Mouse (Mus musculus) mesoderm, embryonic 11.5 days (tissue): ENCODE results near the gene Trpm6.

Experiments used
- DNase-seq: peaks from one replicate; pipeline ENCODE4 v3.0.0-alpha.2; 2012; ENCODE audit warnings: low read depth, low spot score

The Trpm6 gene

GRCm38 (mm10) chr19:18771048-18771447 is 21.3 kb downstream of the Trpm6 start:
- no peak for DNase-seq

- DNase-seq, result no peak
Measured at GRCm38 (mm10) chr19:18771561-18771960, 21.8 kb downstream of the Trpm6 start.

GRCm38 (mm10) chr19:18772888-18773488 is 23.2 kb downstream of the Trpm6 start:
- no peak for DNase-seq

- no peak for DNase-seq
Measured at GRCm38 (mm10) chr19:18774085-18774484, 24.3 kb downstream of the Trpm6 start.

- DNase-seq, result no peak
Measured at GRCm38 (mm10) chr19:18799646-18800045, 49.9 kb downstream of the Trpm6 start.

- no peak for DNase-seq
Measured at GRCm38 (mm10) chr19:18811264-18811663, 61.5 kb downstream of the Trpm6 start.

GRCm38 (mm10) chr19:18815170-18815569 is 65.4 kb downstream of the Trpm6 start:
- DNase-seq, result no peak

GRCm38 (mm10) chr19:18817425-18817824 is 67.6 kb downstream of the Trpm6 start:
- DNase-seq, result no peak

- DNase-seq, result no peak
Measured at GRCm38 (mm10) chr19:18828601-18829000, 78.8 kb downstream of the Trpm6 start.

GRCm38 (mm10) chr19:18831196-18831595 is 81.4 kb downstream of the Trpm6 start:
- DNase-seq, result no peak

GRCm38 (mm10) chr19:18834971-18835370 is 85.2 kb downstream of the Trpm6 start:
- DNase-seq, result peak; percentile 76

GRCm38 (mm10) chr19:18841789-18842562 is 92.2 kb downstream of the Trpm6 start:
- DNase-seq, result no peak

- no peak for DNase-seq
Measured at GRCm38 (mm10) chr19:18842626-18843025, 92.8 kb downstream of the Trpm6 start.

- DNase-seq, result no peak
Measured at GRCm38 (mm10) chr19:18846336-18846735, 96.6 kb downstream of the Trpm6 start.

- no peak for DNase-seq
Measured at GRCm38 (mm10) chr19:18868311-18868710, 118.5 kb downstream of the Trpm6 start.

GRCm38 (mm10) chr19:18872792-18873569 is 123.2 kb downstream of the Trpm6 start:
- DNase-seq, result peak; percentile 11

- DNase-seq, result no peak
Measured at GRCm38 (mm10) chr19:18873709-18874644, 124.2 kb downstream of the Trpm6 start.

GRCm38 (mm10) chr19:18879264-18879663 is 129.5 kb downstream of the Trpm6 start:
- no peak for DNase-seq

GRCm38 (mm10) chr19:18881162-18881561 is 131.4 kb downstream of the Trpm6 start:
- DNase-seq, result no peak

GRCm38 (mm10) chr19:18887646-18888407 is 138.0 kb downstream of the Trpm6 start:
- no peak for DNase-seq
